Mouse (Mus musculus): ENCODE results near the gene Tsga10. TPM values are rescaled to one million over a fixed set of nuclear protein-coding genes. Genes with fewer than 3 reads are reported as not detected.
"Not testable (repeated sequence)": the region's sequence is repeated elsewhere in the genome, so short reads cannot be mapped to it uniquely, and the experiment has no call there.

The Tsga10 gene
- polyA plus RNA-seq, 1 experiment: 11.6 TPM

GRCm38 (mm10) chr1:37727186-37727585, 139.0 kb downstream of the Tsga10 start:
- Histone ChIP-seq H3K4me1 (ENCODE audit: control insufficient read depth, insufficient read depth, low read length) (0 out of 2 replicates have a peak, but pooled peaks cover 2% of the 10 kb centered on the region), H3K27ac (ENCODE audit: insufficient read depth, low read depth, low read length) (no peak overlapping the region), H3K4me3 (ENCODE audit: insufficient read depth, low read length) (no peak overlapping the region)
- TF ChIP-seq POLR2A (IDR thresholded peaks at IDR 0.05; ENCODE audit: borderline replicate concordance, low read depth, low read length) (no peak), CTCF (IDR thresholded peaks at IDR 0.05; ENCODE audit: low read depth, low read length) (no peak)

- TF ChIP-seq POLR2A (IDR thresholded peaks at IDR 0.05; ENCODE audit: borderline replicate concordance, low read depth, low read length) (no peak), CTCF (IDR thresholded peaks at IDR 0.05; ENCODE audit: low read depth, low read length) (no peak)
- Histone ChIP-seq H3K4me1 (ENCODE audit: control insufficient read depth, insufficient read depth, low read length) (0 out of 2 replicates have a peak, but pooled peaks cover 2% of the 10 kb centered on the region), H3K27ac (ENCODE audit: insufficient read depth, low read depth, low read length) (no peak overlapping the region)
These were observed 139.8 kb downstream of the Tsga10 start for GRCm38 (mm10) chr1:37726426-37726825.

GRCm38 (mm10) chr1:37725880-37726279, 140.3 kb downstream of the Tsga10 start:
- Histone ChIP-seq H3K27ac (ENCODE audit: insufficient read depth, low read depth, low read length) (no peak overlapping the region), H3K4me1 (ENCODE audit: control insufficient read depth, insufficient read depth, low read length) (peaks cover 5% of the 10 kb centered on the region), H3K4me3 (ENCODE audit: insufficient read depth, low read length) (no peak overlapping the region)
- TF ChIP-seq CTCF (IDR thresholded peaks at IDR 0.05; ENCODE audit: low read depth, low read length) (no peak), POLR2A (IDR thresholded peaks at IDR 0.05; ENCODE audit: borderline replicate concordance, low read depth, low read length) (no peak)

More at GRCm38 (mm10) chr1:37726426-37726825, 139.8 kb downstream of the Tsga10 start:
- no peak overlapping the region for H3K4me3 ChIP-seq (ENCODE audit: insufficient read depth, low read length)

GRCm38 (mm10) chr1:37721092-37721491, 145.1 kb downstream of the Tsga10 start:
- no peak overlapping the region for H3K4me3 ChIP-seq (ENCODE audit: insufficient read depth, low read length)
- peaks cover 7% of the 10 kb centered on the region for H3K4me1 ChIP-seq (ENCODE audit: control insufficient read depth, insufficient read depth, low read length)

GRCm38 (mm10) chr1:37719761-37720640, 146.2 kb downstream of the Tsga10 start, which contains the start of gene 2010300C02Rik:
TSS of gene 2010300C02Rik (minus strand) at chr1:37720085.
- Histone ChIP-seq H3K27ac (ENCODE audit: insufficient read depth, low read depth, low read length) (no peak within 1 kb of the TSS), H3K4me3 (ENCODE audit: insufficient read depth, low read length) (peak within 1 kb of the TSS; percentile 81), H3K4me1 (ENCODE audit: control insufficient read depth, insufficient read depth, low read length) (peaks cover 6% of the 10 kb centered on the region)
- TF ChIP-seq POLR2A (IDR thresholded peaks at IDR 0.05; ENCODE audit: borderline replicate concordance, low read depth, low read length) (no peak), CTCF (IDR thresholded peaks at IDR 0.05; ENCODE audit: low read depth, low read length) (no peak)

More at GRCm38 (mm10) chr1:37721092-37721491, 145.1 kb downstream of the Tsga10 start:
- H3K27ac ChIP-seq (ENCODE audit: insufficient read depth, low read depth, low read length): no peak overlapping the region
- TF ChIP-seq CTCF (IDR thresholded peaks at IDR 0.05; ENCODE audit: low read depth, low read length): no peak
- TF ChIP-seq POLR2A (IDR thresholded peaks at IDR 0.05; ENCODE audit: borderline replicate concordance, low read depth, low read length): no peak

GRCm38 (mm10) chr1:37719030-37719723, 147.1 kb downstream of the Tsga10 start:
- TF ChIP-seq CTCF (IDR thresholded peaks at IDR 0.05; ENCODE audit: low read depth, low read length) (no peak), POLR2A (IDR thresholded peaks at IDR 0.05; ENCODE audit: borderline replicate concordance, low read depth, low read length) (no peak)
- H3K27ac ChIP-seq (ENCODE audit: insufficient read depth, low read depth, low read length): no peak overlapping the region
- H3K4me1 ChIP-seq (ENCODE audit: control insufficient read depth, insufficient read depth, low read length): peaks cover 6% of the 10 kb centered on the region
- H3K4me3 ChIP-seq (ENCODE audit: insufficient read depth, low read length): peak overlapping the region; percentile 81

GRCm38 (mm10) chr1:37718516-37718915, 147.7 kb downstream of the Tsga10 start:
- no peak overlapping the region for H3K4me3 ChIP-seq (ENCODE audit: insufficient read depth, low read length)
- peaks cover 6% of the 10 kb centered on the region for H3K4me1 ChIP-seq (ENCODE audit: control insufficient read depth, insufficient read depth, low read length)
- H3K27ac ChIP-seq (ENCODE audit: insufficient read depth, low read depth, low read length): no peak overlapping the region
- no peak for TF ChIP-seq CTCF (IDR thresholded peaks at IDR 0.05; ENCODE audit: low read depth, low read length)
- TF ChIP-seq POLR2A (IDR thresholded peaks at IDR 0.05; ENCODE audit: borderline replicate concordance, low read depth, low read length): no peak

- Histone ChIP-seq H3K27ac (ENCODE audit: insufficient read depth, low read depth, low read length) (no peak overlapping the region), H3K4me3 (ENCODE audit: insufficient read depth, low read length) (no peak overlapping the region), H3K4me1 (ENCODE audit: control insufficient read depth, insufficient read depth, low read length) (peaks cover 6% of the 10 kb centered on the region)
- no peak for TF ChIP-seq POLR2A (IDR thresholded peaks at IDR 0.05; ENCODE audit: borderline replicate concordance, low read depth, low read length)
These were observed 148.6 kb downstream of the Tsga10 start for GRCm38 (mm10) chr1:37717415-37718195.

GRCm38 (mm10) chr1:37712357-37712737, 153.9 kb downstream of the Tsga10 start:
- not testable (repeated sequence) for H3K27ac ChIP-seq (ENCODE audit: insufficient read depth, low read depth, low read length); H3K4me1 ChIP-seq (ENCODE audit: control insufficient read depth, insufficient read depth, low read length); H3K4me3 ChIP-seq (ENCODE audit: insufficient read depth, low read length)

All from bone marrow macrophage, adult 2 months (primary cell).